Mouse (Mus musculus) kidney, adult 2 months (tissue): Measurements from ENCODE around the gene Dlgap4. TPM values are rescaled to one million over a fixed set of nuclear protein-coding genes. Genes with fewer than 3 reads are reported as not detected.

ENCODE experiments used
- DNase-seq: peaks from one replicate; pipeline ENCODE4 v3.0.0; 2021
- H3K27ac ChIP-seq: fragments of 200-500 bp; 2 replicates; pipeline ENCODE4 v1.5.1; 2012; ENCODE audit warnings: low read depth, low read length, control low read depth, inconsistent platforms; ENCODE audit not compliant: insufficient read depth
- H3K27me3 ChIP-seq: fragments of 200-500 bp; replicated peaks from 2 replicates; pipeline ENCODE4 v1.6.1; 2012; ENCODE audit warnings: mild to moderate bottlenecking, moderate library complexity, low read length, inconsistent platforms; ENCODE audit not compliant: control insufficient read depth, insufficient read depth
- H3K36me3 ChIP-seq: fragments of 200-500 bp; 2 replicates; pipeline ENCODE4 v1.6.1; 2012; ENCODE audit warnings: mild to moderate bottlenecking, moderate library complexity, low read length, inconsistent platforms; ENCODE audit not compliant: control insufficient read depth, insufficient read depth
- H3K4me1 ChIP-seq: fragments of 200-500 bp; 2 replicates; pipeline ENCODE4 v1.6.1; 2011; ENCODE audit warnings: low read length; ENCODE audit not compliant: control insufficient read depth, insufficient read depth
- H3K4me3 ChIP-seq: fragments of 200-500 bp; 2 replicates; pipeline ENCODE4 v1.5.1; 2011; ENCODE audit warnings: mild to moderate bottlenecking, low read depth, low read length, control low read depth; ENCODE audit not compliant: insufficient read depth
- CTCF ChIP-seq: fragments of 200-500 bp; conservative IDR thresholded peaks from 2 replicates; pipeline ENCODE4 v1.5.1; 2011; ENCODE audit warnings: low read depth, mild to moderate bottlenecking, control low read depth, low read length, moderate library complexity, mixed read lengths; ENCODE audit not compliant: insufficient read depth, insufficient read length
- POLR2A ChIP-seq: fragments of 200-500 bp; IDR thresholded peaks from one replicate; pipeline ENCODE4 v1.6.1; 2011; ENCODE audit warnings: low read depth, low read length, control low read depth
- WGBS: fragments of 180-500 bp; shearing (Covaris S2); methylation state at CpG from one replicate; pipeline ENCODE4 v1.1.7; 2018; 5-methylcytosine and 5-hydroxymethylcytosine counted together
- polyA plus RNA-seq: library from polyadenylated mRNA; depleted of rRNA; stranded (reverse); fragments of >200 nt; gene quantifications from 2 replicates; pipeline ENCODE4 v1.2.3, GENCODE M21; 2012

Dlgap4 gene
- polyA plus RNA-seq, 1 experiment: 50.6 TPM

- 73% methylated on average over 10 of the region's 10 CpGs for WGBS
- H3K27me3 ChIP-seq: no peaks in the 10 kb centered on the region
- no peak overlapping the region for H3K27ac ChIP-seq
- H3K4me1 ChIP-seq: no peaks in the 10 kb centered on the region
- H3K36me3 ChIP-seq: no peaks in the 10 kb centered on the region
- TF ChIP-seq POLR2A: no peak
- no peak overlapping the region for H3K4me3 ChIP-seq
- DNase-seq: no peak
These were observed 44.7 kb downstream of the Dlgap4 start for GRCm38 (mm10) chr2:156658221-156658620.

DNA sequence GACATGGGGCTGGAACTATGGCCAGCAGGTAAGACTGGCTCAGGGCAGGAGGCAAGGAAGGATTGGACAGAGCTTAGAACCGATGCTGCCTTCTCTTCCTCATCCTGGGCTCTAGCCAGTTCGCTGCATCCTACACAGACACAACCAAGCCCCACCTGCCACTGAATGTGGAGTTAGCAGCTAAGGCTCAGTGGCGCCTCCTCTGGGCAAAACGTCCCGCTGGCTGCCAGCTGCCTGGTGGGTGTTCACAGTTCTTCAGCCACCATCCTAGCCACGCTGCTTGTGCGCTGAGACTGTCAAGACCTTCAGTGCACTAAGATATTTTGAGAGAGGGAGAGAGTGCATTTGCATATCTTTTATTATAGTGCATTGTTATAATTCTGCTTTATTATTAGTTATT lies 45.2 kb downstream of the Dlgap4 start:
- no peak for TF ChIP-seq POLR2A
- no peak for TF ChIP-seq CTCF
- no peak overlapping the region for H3K4me3 ChIP-seq
- H3K27ac ChIP-seq: no peak overlapping the region
- H3K36me3 ChIP-seq: no peaks in the 10 kb centered on the region
- no peak for DNase-seq
- H3K27me3 ChIP-seq: no peaks in the 10 kb centered on the region
- 68% methylated on average over 7 of the region's 7 CpGs for WGBS
- H3K4me1 ChIP-seq: no peaks in the 10 kb centered on the region

GRCm38 (mm10) chr2:156659981-156660380 lies 46.5 kb downstream of the Dlgap4 start:
- H3K36me3 ChIP-seq: no peaks in the 10 kb centered on the region
- DNase-seq: no peak
- no peak for TF ChIP-seq CTCF
- no peak for TF ChIP-seq POLR2A
- no peaks in the 10 kb centered on the region for H3K4me1 ChIP-seq
- H3K27me3 ChIP-seq: no peaks in the 10 kb centered on the region
- WGBS: 75% methylated on average over 6 of the region's 6 CpGs
- no peak overlapping the region for H3K4me3 ChIP-seq
- H3K27ac ChIP-seq: no peak overlapping the region

DNA sequence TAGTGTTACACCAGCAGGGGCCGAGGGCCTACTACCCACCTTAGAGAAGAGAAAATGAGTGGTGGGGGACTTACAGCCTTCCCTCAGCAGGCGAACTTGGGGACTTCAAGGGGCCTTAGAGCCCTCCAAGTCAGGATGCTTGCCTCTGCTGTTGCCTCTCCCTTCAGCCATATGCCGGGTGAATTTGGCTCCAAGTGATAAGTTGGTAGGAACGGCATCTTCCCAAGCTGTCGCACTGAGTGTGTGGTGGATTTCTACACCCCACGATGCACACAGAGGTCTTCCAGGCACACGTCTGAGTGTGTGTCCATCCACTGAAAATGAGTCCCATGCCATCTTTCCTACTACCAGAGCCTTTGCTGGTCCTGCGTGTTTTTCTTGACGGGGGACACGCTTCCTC lies 49.7 kb downstream of the Dlgap4 start:
- WGBS: 87% methylated on average over 10 of the region's 10 CpGs
- TF ChIP-seq CTCF (no peak), POLR2A (no peak)
- H3K27ac ChIP-seq: no peak overlapping the region

GRCm38 (mm10) chr2:156664407-156664806 lies 50.9 kb downstream of the Dlgap4 start:
- TF ChIP-seq CTCF: no peak
- TF ChIP-seq POLR2A: no peak
- WGBS: 27% methylated on average over 5 of the region's 5 CpGs
- Histone ChIP-seq H3K36me3 (no peaks in the 10 kb centered on the region), H3K4me3 (no peak overlapping the region), H3K27me3 (no peaks in the 10 kb centered on the region), H3K27ac (no peak overlapping the region), H3K4me1 (no peaks in the 10 kb centered on the region)
- DNase-seq: no peak

More for the DNA sequence above, 49.7 kb downstream of the Dlgap4 start:
- Histone ChIP-seq H3K36me3 (no peaks in the 10 kb centered on the region), H3K4me3 (no peak overlapping the region), H3K4me1 (no peaks in the 10 kb centered on the region), H3K27me3 (no peaks in the 10 kb centered on the region)
- DNase-seq: no peak

DNA sequence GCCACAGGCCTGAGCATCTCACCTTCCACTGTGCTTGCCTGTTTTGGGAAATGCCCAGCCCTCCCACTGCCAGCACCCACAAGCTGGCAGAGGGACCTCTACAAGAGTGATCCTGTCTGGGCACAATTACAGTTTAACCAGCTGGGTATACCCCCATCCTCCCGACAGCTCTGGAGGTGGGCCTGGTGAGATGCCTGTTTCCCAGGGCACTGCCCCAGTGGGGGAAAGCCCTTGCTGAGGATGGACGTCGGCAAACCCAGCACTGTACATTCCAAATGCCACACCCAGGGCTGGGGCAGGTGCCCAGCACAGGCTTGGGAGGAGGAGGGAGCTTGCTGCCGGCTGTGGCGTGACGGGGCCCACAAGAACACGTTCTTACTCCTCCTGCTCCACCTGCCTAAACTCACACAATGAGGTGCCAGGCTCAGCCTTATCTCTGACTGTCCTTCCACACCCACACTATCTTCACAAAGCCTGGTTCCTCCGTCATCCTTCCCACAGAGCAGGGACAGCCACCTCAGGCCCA lies 51.6 kb downstream of the Dlgap4 start:
- Histone ChIP-seq H3K4me1 (no peaks in the 10 kb centered on the region), H3K4me3 (no peak overlapping the region), H3K27ac (no peak overlapping the region), H3K27me3 (no peaks in the 10 kb centered on the region), H3K36me3 (no peaks in the 10 kb centered on the region)
- TF ChIP-seq CTCF: no peak
- TF ChIP-seq POLR2A: no peak
- WGBS: 58% methylated on average over 8 of the region's 8 CpGs
- no peak for DNase-seq

DNA sequence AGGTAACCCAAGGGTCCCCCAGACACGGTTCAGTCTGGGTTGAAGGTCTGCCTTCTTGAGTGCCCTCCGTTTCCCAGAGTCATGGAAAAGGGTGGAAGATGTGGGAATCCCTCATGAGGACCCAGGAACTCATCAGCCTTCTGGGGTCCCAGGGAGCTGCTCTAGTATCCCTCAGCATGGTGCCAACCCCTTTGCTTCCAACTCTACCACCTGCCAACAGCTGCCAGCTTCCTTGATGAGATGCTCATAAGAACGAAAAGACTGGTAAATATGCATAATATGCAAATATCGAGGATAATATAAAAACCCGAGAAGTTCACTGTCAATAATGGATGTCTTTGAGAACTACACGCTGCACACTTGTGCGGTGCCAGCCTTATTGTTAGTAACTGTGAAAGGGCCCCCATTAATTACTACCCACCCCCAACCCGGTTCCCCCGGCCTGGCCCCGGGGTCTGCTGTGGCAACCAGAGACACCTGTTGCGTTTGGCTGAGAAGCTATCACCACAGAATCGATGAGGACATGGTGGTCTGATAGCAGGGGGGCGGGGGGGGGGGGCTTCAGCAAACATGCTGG lies 52.2 kb downstream of the Dlgap4 start:
- H3K27me3 ChIP-seq: no peaks in the 10 kb centered on the region
- H3K4me1 ChIP-seq: no peaks in the 10 kb centered on the region
- H3K27ac ChIP-seq: no peak overlapping the region
- 83% methylated on average over 13 of the region's 13 CpGs for WGBS
- no peak overlapping the region for H3K4me3 ChIP-seq
- no peak for TF ChIP-seq CTCF
- TF ChIP-seq POLR2A: no peak
- H3K36me3 ChIP-seq: no peaks in the 10 kb centered on the region
- DNase-seq: no peak

GRCm38 (mm10) chr2:156666231-156666630 lies 52.7 kb downstream of the Dlgap4 start:
- no peak for DNase-seq
- Histone ChIP-seq H3K27ac (no peak overlapping the region), H3K36me3 (no peaks in the 10 kb centered on the region), H3K4me1 (no peaks in the 10 kb centered on the region), H3K27me3 (no peaks in the 10 kb centered on the region), H3K4me3 (no peak overlapping the region)
- WGBS: 50% methylated on average over 12 of the region's 12 CpGs
- TF ChIP-seq POLR2A: no peak
- TF ChIP-seq CTCF: no peak
